Mouse (Mus musculus) ES-E14 (cell line): ENCODE data around the gene Gm4869. TPM values are rescaled to one million over a fixed set of nuclear protein-coding genes. Genes with fewer than 3 reads are reported as not detected.
"Not testable (repeated sequence)": the region's sequence is repeated elsewhere in the genome, so short reads cannot be mapped to it uniquely, and the experiment has no call there.

Experiments
- DNase-seq: peaks from one replicate; pipeline ENCODE4 v3.0.0-alpha.2; 2013; ENCODE audit warnings: low read depth, low spot score
- H3K27ac ChIP-seq: 2 replicates; pipeline ENCODE4 v1.5.1; 2012; ENCODE audit warnings: low read depth, mild to moderate bottlenecking, low read length, moderate library complexity, mixed read lengths; ENCODE audit not compliant: poor library complexity, insufficient read depth, severe bottlenecking
- H3K36me3 ChIP-seq: 2 replicates; pipeline ENCODE4 v1.6.1; 2012; ENCODE audit warnings: mild to moderate bottlenecking, low read length, moderate library complexity, mixed read lengths; ENCODE audit not compliant: control insufficient read depth, poor library complexity, insufficient read depth, severe bottlenecking
- H3K4me1 ChIP-seq, 2 experiments: fragments of 150-350 bp in 1 of 2; sonication (generic) in 1 of 2; 2 replicates each; pipeline ENCODE4 v1.6.1; 2012; ENCODE audit warnings: low read length in 2 of 2, mild to moderate bottlenecking in 1 of 2, mixed read lengths in 1 of 2; ENCODE audit not compliant: control insufficient read depth in 2 of 2, insufficient read depth in 2 of 2, poor library complexity in 1 of 2
- H3K4me3 ChIP-seq, 2 experiments: fragments of 150-350 bp in 1 of 2; sonication (generic) in 1 of 2; 2 replicates each; pipeline ENCODE4 v1.5.1; 2012; ENCODE audit warnings: low read length in 2 of 2, low read depth in 1 of 2, mild to moderate bottlenecking in 1 of 2, mixed read lengths in 1 of 2; ENCODE audit not compliant: insufficient read depth in 1 of 2, poor library complexity in 1 of 2, severe bottlenecking in 1 of 2
- H3K9ac ChIP-seq: 2 replicates; pipeline ENCODE4 v1.6.1; 2012; ENCODE audit warnings: low read depth, mild to moderate bottlenecking, low read length, mixed read lengths; ENCODE audit not compliant: poor library complexity, insufficient read depth, severe bottlenecking
- H3K9me3 ChIP-seq: fragments of 150-350 bp; sonication (generic); 2 replicates; pipeline ENCODE4 v1.6.1; 2012; ENCODE audit warnings: low read depth, mild to moderate bottlenecking, low read length; ENCODE audit not compliant: control insufficient read depth, insufficient read depth
- CHD2 ChIP-seq: IDR thresholded peaks from 2 replicates; pipeline ENCODE4 v1.6.1; 2014; ENCODE audit warnings: mild to moderate bottlenecking, low read depth, low read length, inconsistent platforms
- HCFC1 ChIP-seq: IDR thresholded peaks from 2 replicates; pipeline ENCODE4 v1.6.1; 2012; ENCODE audit warnings: low read length, inconsistent platforms, borderline replicate concordance; ENCODE audit not compliant: insufficient read depth
- MAFK ChIP-seq: IDR thresholded peaks from 2 replicates; pipeline ENCODE4 v1.6.1; 2014; ENCODE audit warnings: mild to moderate bottlenecking, low read depth, low read length, inconsistent platforms; ENCODE audit not compliant: insufficient read depth
- ZC3H11A ChIP-seq: IDR thresholded peaks from 2 replicates; pipeline ENCODE4 v1.6.1; 2012; ENCODE audit warnings: low read depth, mild to moderate bottlenecking, inconsistent platforms, low read length, borderline replicate concordance
- ZNF384 ChIP-seq: IDR thresholded peaks from 2 replicates; pipeline ENCODE4 v1.6.1; 2012; ENCODE audit warnings: low read depth, low read length, inconsistent platforms
- in situ Hi-C, 2 experiments: fragments of 600-800 bp; cut with MboI; formaldehyde crosslinking; loops; one replicate each; pipeline ENCODE4 v1.15.1; 2025; ENCODE audit warnings: low sequenced_read_pairs in 2 of 2, inconsistent platforms in 1 of 2; ENCODE audit not compliant: unreplicated experiment in 2 of 2
- total RNA-seq: library from RNA; depleted of rRNA; stranded (reverse); fragments of 300-350 nt; gene quantifications from 2 replicates; pipeline ENCODE4 v1.2.3, GENCODE M21; 2012

Gm4869 gene
- total RNA-seq, 1 experiment = 0.13 TPM

DNA sequence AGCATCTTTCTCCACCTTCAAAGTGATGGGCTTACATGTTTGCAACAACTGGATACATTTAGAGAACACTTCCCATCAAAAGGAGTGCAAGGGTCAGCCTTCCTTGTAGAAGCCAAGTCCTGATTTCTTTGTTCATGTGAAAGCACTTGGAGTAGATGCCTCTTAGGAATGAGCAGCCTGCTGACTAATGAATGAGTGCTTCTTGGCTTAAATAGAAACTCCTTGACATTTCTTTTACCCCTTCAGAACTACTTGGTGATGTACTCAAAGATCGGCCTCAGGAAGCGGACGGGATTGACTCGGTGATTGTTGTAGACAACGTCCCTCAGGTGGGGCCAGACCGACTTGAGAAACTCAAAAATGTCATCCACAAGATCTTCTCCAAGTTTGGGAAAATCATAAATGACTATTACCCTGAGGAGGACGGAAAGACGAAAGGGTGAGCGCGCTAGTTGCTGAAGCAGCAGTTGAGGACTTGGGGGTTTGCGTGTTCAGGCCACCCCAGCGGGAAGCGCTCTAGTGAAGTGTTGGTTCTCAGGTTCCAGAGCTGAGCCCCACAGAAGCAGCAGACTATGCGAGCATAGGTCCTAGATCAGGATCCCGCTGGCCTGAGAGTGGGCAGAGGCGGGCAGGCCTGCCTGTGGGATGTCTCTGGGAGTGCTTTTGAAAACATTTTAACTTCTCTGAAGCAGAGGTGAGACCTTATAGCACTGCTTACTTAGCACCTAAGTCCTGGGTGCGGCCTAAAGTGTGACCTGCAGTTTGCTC, 20.2 kb upstream of the Gm4869 start:
- in situ Hi-C loops = no loop called here
- no peak for DNase-seq
- Histone ChIP-seq H3K4me1 (peaks cover 0 to 8% of the 10 kb centered on the region in 2 experiments; a peak in 1 of 4 replicates), H3K4me3 (no peak overlapping the region), H3K27ac (no peak overlapping the region), H3K9ac (no peak overlapping the region), H3K36me3 (peaks cover 56% of the 10 kb centered on the region), H3K9me3 (no peaks in the 10 kb centered on the region)
- TF ChIP-seq HCFC1 (no peak), ZNF384 (no peak), ZC3H11A (no peak), MAFK (no peak)

DNA sequence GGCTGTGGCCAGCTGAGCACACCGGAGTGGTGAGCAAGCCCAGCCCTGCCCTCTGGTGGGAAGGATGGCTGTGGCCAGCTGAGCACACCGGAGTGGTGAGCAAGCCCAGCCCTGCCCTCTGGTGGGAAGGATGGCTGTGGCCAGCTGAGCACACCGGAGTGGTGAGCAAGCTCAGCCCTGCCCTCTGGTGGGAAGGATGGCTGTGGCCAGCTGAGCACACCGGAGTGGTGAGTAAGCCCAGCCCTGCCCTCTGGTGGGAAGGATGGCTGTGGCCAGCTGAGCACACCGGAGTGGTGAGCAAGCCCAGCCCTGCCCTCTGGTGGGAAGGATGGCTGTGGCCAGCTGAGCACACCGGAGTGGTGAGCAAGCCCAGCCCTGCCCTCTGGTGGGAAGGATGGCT, 6.3 kb upstream of the Gm4869 start:
- H3K9me3 ChIP-seq, in situ Hi-C loops, H3K4me1 ChIP-seq, H3K4me3 ChIP-seq, DNase-seq, H3K9ac ChIP-seq, H3K27ac ChIP-seq: not testable (repeated sequence)
- peaks cover 76% of the 10 kb centered on the region for H3K36me3 ChIP-seq

DNA sequence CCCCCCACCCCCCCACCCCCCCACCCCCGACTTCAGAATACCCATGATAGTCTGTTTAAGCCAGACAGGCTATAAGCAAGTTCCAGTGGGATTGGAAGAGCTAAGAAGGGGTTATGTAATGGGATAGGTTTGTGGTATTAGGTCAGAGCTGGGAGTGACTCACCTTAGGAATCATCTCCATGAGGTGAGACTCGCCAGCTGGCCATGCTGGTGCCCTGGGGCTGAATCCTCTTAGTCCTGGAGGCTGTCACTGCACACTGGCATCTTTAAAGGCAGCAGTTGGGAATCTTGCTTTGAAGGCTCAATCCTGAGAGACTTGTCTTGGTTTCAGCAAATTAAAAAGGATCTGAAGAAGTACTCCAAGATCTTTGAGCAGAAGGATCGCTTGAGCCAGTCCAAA, 4.0 kb upstream of the Gm4869 start:
- Histone ChIP-seq H3K27ac (no peak overlapping the region), H3K4me1 (peaks cover 0 to 2% of the 10 kb centered on the region in 2 experiments; a peak in 1 of 4 replicates), H3K36me3 (peaks cover 77% of the 10 kb centered on the region), H3K9me3 (no peaks in the 10 kb centered on the region), H3K9ac (no peak overlapping the region), H3K4me3 (no peak overlapping the region)
- in situ Hi-C loops = no loop called here
- DNase-seq = no peak
- TF ChIP-seq MAFK (no peak), ZC3H11A (no peak), ZNF384 (no peak), CHD2 (no peak), HCFC1 (no peak)

DNA sequence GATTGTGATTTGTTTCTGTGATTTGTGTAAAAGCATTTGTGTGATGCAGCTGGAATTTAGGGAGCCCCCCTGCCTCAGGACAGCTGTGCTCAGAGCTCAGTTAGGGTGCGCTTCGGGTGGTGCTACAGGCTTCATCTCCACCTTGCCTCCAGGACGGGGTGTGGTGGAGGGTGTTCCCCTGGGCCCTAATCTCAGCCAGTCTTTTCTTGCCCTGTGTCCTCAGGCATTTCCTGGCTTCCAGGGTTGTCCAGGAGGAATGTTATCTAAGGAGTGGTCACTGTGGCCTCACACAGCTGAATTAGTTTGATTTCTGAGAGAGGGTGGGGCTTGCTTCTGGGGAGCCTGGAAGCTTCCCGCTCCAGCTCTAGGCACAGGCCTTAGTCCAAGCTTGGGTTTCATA, 1.4 kb upstream of the Gm4869 start:
- Histone ChIP-seq H3K9ac (no peak overlapping the region), H3K36me3 (peaks cover 56% of the 10 kb centered on the region), H3K4me3 (no peak overlapping the region), H3K9me3 (no peaks in the 10 kb centered on the region), H3K4me1 (peaks cover 0 to 2% of the 10 kb centered on the region in 2 experiments; a peak in 1 of 4 replicates), H3K27ac (peak overlapping the region; percentile 44; the same call in 1 of the 2 replicates)
- DNase-seq = peak; percentile 27
- no peak for TF ChIP-seq MAFK
- no peak for TF ChIP-seq HCFC1
- no peak for TF ChIP-seq ZNF384
- in situ Hi-C loops = no loop called here

DNA sequence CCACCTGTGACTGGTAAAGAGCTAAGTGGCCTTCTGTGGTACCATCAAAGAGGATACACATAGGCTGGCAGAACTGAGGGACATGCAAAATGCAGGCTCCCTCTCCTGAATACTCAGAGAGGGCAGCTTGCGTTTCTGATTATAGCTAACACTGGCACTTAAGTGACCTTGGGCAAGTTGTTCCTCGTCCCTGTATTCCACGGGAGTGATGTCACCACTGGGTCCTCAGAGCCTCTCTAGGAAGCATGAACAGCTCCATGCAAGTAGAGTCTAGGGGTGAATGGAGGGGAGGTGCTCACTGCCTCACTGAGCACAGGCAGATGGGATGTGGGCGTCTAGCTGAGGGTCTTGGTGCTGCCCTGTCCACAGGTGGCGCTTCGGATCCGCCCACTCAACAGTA, 609 bp downstream of the Gm4869 start:
- peaks cover 40% of the 10 kb centered on the region for H3K36me3 ChIP-seq
- in situ Hi-C loops = no loop called here
- H3K4me1 ChIP-seq = peaks cover 0 to 2% of the 10 kb centered on the region in 2 experiments; a peak in 1 of 4 replicates
- no peak overlapping the region for H3K4me3 ChIP-seq
- no peak overlapping the region for H3K9ac ChIP-seq
- H3K27ac ChIP-seq = no peak overlapping the region
- no peaks in the 10 kb centered on the region for H3K9me3 ChIP-seq
- DNase-seq = no peak
- TF ChIP-seq HCFC1 (no peak), ZNF384 (no peak), ZC3H11A (no peak), CHD2 (no peak), MAFK (no peak)
